Mouse (Mus musculus) kidney, embryonic 15.5 days (tissue): ENCODE measurements around the gene Thada. TPM values are rescaled to one million over a fixed set of nuclear protein-coding genes. Genes with fewer than 3 reads are reported as not detected.

Experiments used
- ATAC-seq: fragments of 200-750 bp; cut with Nextera tagmentation; replicated peaks from 2 replicates; pipeline ENCODE4 v1.8.0; 2017; ENCODE audit warnings: moderate TSS enrichment; ENCODE audit not compliant: low FRiP score
- H3K27ac ChIP-seq: fragments of 300-500 bp; sonication (generic); 2 replicates; pipeline ENCODE4 v1.5.1; 2015; ENCODE audit warnings: mild to moderate bottlenecking, inconsistent platforms
- H3K27me3 ChIP-seq: fragments of 300-500 bp; sonication (generic); 2 replicates; pipeline ENCODE4 v1.6.1; 2015; ENCODE audit warnings: inconsistent platforms
- H3K36me3 ChIP-seq: fragments of 300-500 bp; sonication (generic); 2 replicates; pipeline ENCODE4 v1.6.1; 2015; ENCODE audit warnings: inconsistent platforms
- H3K4me1 ChIP-seq: fragments of 300-500 bp; sonication (generic); 2 replicates; pipeline ENCODE4 v1.6.1; 2015; ENCODE audit warnings: inconsistent platforms
- H3K4me2 ChIP-seq: fragments of 300-500 bp; sonication (generic); 2 replicates; pipeline ENCODE4 v1.6.1; 2015; ENCODE audit warnings: moderate library complexity, mild to moderate bottlenecking, inconsistent platforms
- H3K4me3 ChIP-seq: fragments of 300-500 bp; sonication (generic); replicated peaks from 2 replicates; pipeline ENCODE4 v1.5.1; 2015; ENCODE audit warnings: mild to moderate bottlenecking, inconsistent platforms
- H3K9ac ChIP-seq: fragments of 300-500 bp; sonication (generic); 2 replicates; pipeline ENCODE4 v1.6.1; 2015; ENCODE audit warnings: mild to moderate bottlenecking, inconsistent platforms
- H3K9me3 ChIP-seq: fragments of 300-500 bp; sonication (generic); replicated peaks from 2 replicates; pipeline ENCODE4 v1.6.1; 2016; ENCODE audit warnings: inconsistent platforms
- WGBS: fragments of 180-500 bp; shearing (Covaris S2); methylation state at CpG from one replicate; pipeline ENCODE4 v1.1.7; 2015; ENCODE audit warnings: mixed read lengths; 5-methylcytosine and 5-hydroxymethylcytosine counted together
- polyA plus RNA-seq: library from polyadenylated mRNA; unstranded; fragments of >200 nt; fragmentation: Nextera tagmentation; extraction: Ambion mirVana; gene quantifications from 2 replicates; pipeline ENCODE4 v1.2.1, GENCODE M21; 2015

Thada gene
- polyA plus RNA-seq, 1 experiment from 2014 or later: 10.4 TPM

- Histone ChIP-seq H3K4me3 (no peak overlapping the region), H3K27ac (0 out of 2 replicates have a peak overlapping the region, but pooled peaks have one; percentile 18), H3K9ac (no peak overlapping the region), H3K4me1 (peaks cover 9% of the 10 kb centered on the region), H3K36me3 (no peaks in the 10 kb centered on the region), H3K9me3 (no peaks in the 10 kb centered on the region), H3K4me2 (no peak overlapping the region), H3K27me3 (no peaks in the 10 kb centered on the region)
- WGBS: 24% methylated on average over 2 of the region's 2 CpGs
- no peak for ATAC-seq
Observed at GRCm38 (mm10) chr17:84497559-84497958, 31.6 kb upstream of the Thada start.

- peaks cover 9% of the 10 kb centered on the region for H3K4me1 ChIP-seq
- no peaks in the 10 kb centered on the region for H3K27me3 ChIP-seq
- no peak for ATAC-seq
- peak overlapping the region; percentile 56; the same call in 1 of the 2 replicates for H3K27ac ChIP-seq
- H3K9me3 ChIP-seq: no peaks in the 10 kb centered on the region
- no peak overlapping the region for H3K4me2 ChIP-seq
- no peak overlapping the region for H3K9ac ChIP-seq
- no peaks in the 10 kb centered on the region for H3K36me3 ChIP-seq
- no peak overlapping the region for H3K4me3 ChIP-seq
- 81% methylated on average over 5 of the region's 5 CpGs for WGBS
Observed at GRCm38 (mm10) chr17:84497026-84497425, 31.0 kb upstream of the Thada start.

GRCm38 (mm10) chr17:84492255-84492880, 26.4 kb upstream of the Thada start:
- Histone ChIP-seq H3K27ac (no peak overlapping the region), H3K27me3 (no peaks in the 10 kb centered on the region), H3K4me2 (no peak overlapping the region), H3K4me3 (no peak overlapping the region), H3K36me3 (no peaks in the 10 kb centered on the region), H3K4me1 (no peaks in the 10 kb centered on the region), H3K9ac (no peak overlapping the region), H3K9me3 (no peaks in the 10 kb centered on the region)
- no peak for ATAC-seq
- WGBS: 48% methylated on average over 5 of the region's 5 CpGs

GRCm38 (mm10) chr17:84487415-84487814, 21.4 kb upstream of the Thada start:
- no peaks in the 10 kb centered on the region for H3K27me3 ChIP-seq
- H3K4me2 ChIP-seq: no peak overlapping the region
- H3K4me3 ChIP-seq: no peak overlapping the region
- WGBS: 79% methylated on average over 2 of the region's 2 CpGs
- H3K4me1 ChIP-seq: no peaks in the 10 kb centered on the region
- no peaks in the 10 kb centered on the region for H3K9me3 ChIP-seq
- H3K36me3 ChIP-seq: no peaks in the 10 kb centered on the region
- no peak overlapping the region for H3K27ac ChIP-seq
- H3K9ac ChIP-seq: no peak overlapping the region
- no peak for ATAC-seq

- Histone ChIP-seq H3K9ac (no peak overlapping the region), H3K4me1 (no peaks in the 10 kb centered on the region), H3K27ac (no peak overlapping the region), H3K4me3 (no peak overlapping the region), H3K36me3 (no peaks in the 10 kb centered on the region), H3K4me2 (no peak overlapping the region), H3K9me3 (no peaks in the 10 kb centered on the region), H3K27me3 (no peaks in the 10 kb centered on the region)
- ATAC-seq: no peak
- WGBS: 71% methylated on average over 6 of the region's 6 CpGs
Observed at GRCm38 (mm10) chr17:84483673-84484320, 17.8 kb upstream of the Thada start.

GRCm38 (mm10) chr17:84482831-84483230, 16.8 kb upstream of the Thada start:
- Histone ChIP-seq H3K27ac (no peak overlapping the region), H3K4me2 (no peak overlapping the region), H3K9ac (no peak overlapping the region), H3K4me3 (no peak overlapping the region), H3K9me3 (no peaks in the 10 kb centered on the region), H3K36me3 (no peaks in the 10 kb centered on the region), H3K27me3 (no peaks in the 10 kb centered on the region), H3K4me1 (no peaks in the 10 kb centered on the region)
- 90% methylated on average over 3 of the region's 3 CpGs for WGBS
- ATAC-seq: no peak

- no peak overlapping the region for H3K9ac ChIP-seq
- no peak overlapping the region for H3K27ac ChIP-seq
- no peak overlapping the region for H3K4me2 ChIP-seq
- WGBS: 52% methylated on average over 15 of the region's 15 CpGs
- ATAC-seq: no peak
- H3K4me1 ChIP-seq: no peaks in the 10 kb centered on the region
- H3K36me3 ChIP-seq: no peaks in the 10 kb centered on the region
- H3K4me3 ChIP-seq: no peak overlapping the region
- H3K9me3 ChIP-seq: no peaks in the 10 kb centered on the region
- no peaks in the 10 kb centered on the region for H3K27me3 ChIP-seq
Observed at GRCm38 (mm10) chr17:84480464-84481355, 14.7 kb upstream of the Thada start.

- Histone ChIP-seq H3K27ac (no peak overlapping the region), H3K9ac (no peak overlapping the region), H3K36me3 (no peaks in the 10 kb centered on the region), H3K4me2 (no peak overlapping the region), H3K9me3 (no peaks in the 10 kb centered on the region), H3K4me3 (no peak overlapping the region), H3K27me3 (no peaks in the 10 kb centered on the region), H3K4me1 (no peaks in the 10 kb centered on the region)
- no peak for ATAC-seq
- WGBS: 79% methylated on average over 4 of the region's 4 CpGs
Observed at GRCm38 (mm10) chr17:84478276-84478675, 12.3 kb upstream of the Thada start.

GRCm38 (mm10) chr17:84477176-84477575, 11.2 kb upstream of the Thada start:
- Histone ChIP-seq H3K4me1 (no peaks in the 10 kb centered on the region), H3K9ac (no peak overlapping the region), H3K4me3 (no peak overlapping the region), H3K9me3 (no peaks in the 10 kb centered on the region), H3K36me3 (no peaks in the 10 kb centered on the region), H3K4me2 (no peak overlapping the region), H3K27me3 (no peaks in the 10 kb centered on the region), H3K27ac (no peak overlapping the region)
- 85% methylated on average over 5 of the region's 5 CpGs for WGBS
- no peak for ATAC-seq

- H3K4me2 ChIP-seq: no peak overlapping the region
- no peak overlapping the region for H3K27ac ChIP-seq
- WGBS: 59% methylated on average over 4 of the region's 4 CpGs
- no peaks in the 10 kb centered on the region for H3K27me3 ChIP-seq
- H3K4me3 ChIP-seq: no peak overlapping the region
- ATAC-seq: no peak
- H3K36me3 ChIP-seq: no peaks in the 10 kb centered on the region
- no peak overlapping the region for H3K9ac ChIP-seq
- no peaks in the 10 kb centered on the region for H3K4me1 ChIP-seq
- no peaks in the 10 kb centered on the region for H3K9me3 ChIP-seq
Observed at GRCm38 (mm10) chr17:84474312-84474711, 8.3 kb upstream of the Thada start.

- no peak overlapping the region for H3K27ac ChIP-seq
- no peak for ATAC-seq
- H3K36me3 ChIP-seq: peaks cover 89% of the 10 kb centered on the region
- WGBS: 42% methylated on average over 4 of the region's 4 CpGs
- no peaks in the 10 kb centered on the region for H3K9me3 ChIP-seq
- no peak overlapping the region for H3K9ac ChIP-seq
- H3K4me2 ChIP-seq: no peak overlapping the region
- H3K4me1 ChIP-seq: no peaks in the 10 kb centered on the region
- H3K4me3 ChIP-seq: no peak overlapping the region
- H3K27me3 ChIP-seq: no peaks in the 10 kb centered on the region
Observed at GRCm38 (mm10) chr17:84435012-84435411, 31.0 kb downstream of the Thada start.

GRCm38 (mm10) chr17:84434233-84434632, 31.8 kb downstream of the Thada start:
- ATAC-seq: no peak
- H3K27ac ChIP-seq: no peak overlapping the region
- H3K4me1 ChIP-seq: no peaks in the 10 kb centered on the region
- no peak overlapping the region for H3K9ac ChIP-seq
- no peak overlapping the region for H3K4me3 ChIP-seq
- H3K27me3 ChIP-seq: no peaks in the 10 kb centered on the region
- no peak overlapping the region for H3K4me2 ChIP-seq
- H3K36me3 ChIP-seq: peaks cover 89% of the 10 kb centered on the region
- no peaks in the 10 kb centered on the region for H3K9me3 ChIP-seq
